Mouse (Mus musculus) kidney, embryonic 14.5 days (tissue): Measurements from ENCODE around the gene Pnmal2. TPM values are rescaled to one million over a fixed set of nuclear protein-coding genes. Genes with fewer than 3 reads are reported as not detected.

Source experiments
- ATAC-seq: fragments of 200-750 bp; cut with Nextera tagmentation; 2 replicates; pipeline ENCODE4 v1.8.0; 2017; ENCODE audit warnings: moderate number of reproducible peaks, mild to moderate bottlenecking, moderate TSS enrichment, moderate library complexity; ENCODE audit not compliant: low FRiP score, low TSS enrichment
- H3K27ac ChIP-seq: fragments of 300-500 bp; sonication (generic); 2 replicates; pipeline ENCODE4 v1.5.1; 2014; ENCODE audit warnings: low read depth, mild to moderate bottlenecking, low read length, moderate library complexity, mixed read lengths
- H3K27me3 ChIP-seq: fragments of 300-500 bp; sonication (generic); 2 replicates; pipeline ENCODE4 v1.6.1; 2014; ENCODE audit warnings: mild to moderate bottlenecking, low read length; ENCODE audit not compliant: control insufficient read depth, insufficient read depth
- H3K36me3 ChIP-seq: fragments of 300-500 bp; sonication (generic); 2 replicates; pipeline ENCODE4 v1.6.1; 2014; ENCODE audit warnings: low read length, mixed read lengths; ENCODE audit not compliant: control insufficient read depth, insufficient read depth
- H3K4me1 ChIP-seq: fragments of 300-500 bp; sonication (generic); 2 replicates; pipeline ENCODE4 v1.6.1; 2014; ENCODE audit warnings: low read length, mixed read lengths; ENCODE audit not compliant: control insufficient read depth, insufficient read depth
- H3K4me2 ChIP-seq: fragments of 300-500 bp; sonication (generic); replicated peaks from 2 replicates; pipeline ENCODE4 v1.6.1; 2014; ENCODE audit warnings: low read depth, mild to moderate bottlenecking, low read length
- H3K4me3 ChIP-seq: fragments of 300-500 bp; sonication (generic); 2 replicates; pipeline ENCODE4 v1.5.1; 2014; ENCODE audit warnings: mild to moderate bottlenecking, low read length
- H3K9ac ChIP-seq: fragments of 300-500 bp; sonication (generic); 2 replicates; pipeline ENCODE4 v1.6.1; 2014; ENCODE audit warnings: low read depth, mild to moderate bottlenecking, low read length, moderate library complexity
- H3K9me3 ChIP-seq: fragments of 300-500 bp; sonication (generic); 2 replicates; pipeline ENCODE4 v1.6.1; 2016; ENCODE audit warnings: low read length; ENCODE audit not compliant: control insufficient read depth
- WGBS: fragments of 180-500 bp; shearing (Covaris S2); extraction: QIAGEN DNeasy Blood & Tissue Kit; methylation state at CpG from one replicate; pipeline ENCODE4 v1.1.7; 2014; 5-methylcytosine and 5-hydroxymethylcytosine counted together
- polyA plus RNA-seq: library from polyadenylated mRNA; unstranded; fragments of >200 nt; fragmentation: Nextera tagmentation; extraction: Ambion mirVana; gene quantifications from 2 replicates; pipeline ENCODE4 v1.2.1, GENCODE M21; 2014

The Pnmal2 gene
- polyA plus RNA-seq, 1 experiment from 2014 or later, result 5.5 TPM

DNA sequence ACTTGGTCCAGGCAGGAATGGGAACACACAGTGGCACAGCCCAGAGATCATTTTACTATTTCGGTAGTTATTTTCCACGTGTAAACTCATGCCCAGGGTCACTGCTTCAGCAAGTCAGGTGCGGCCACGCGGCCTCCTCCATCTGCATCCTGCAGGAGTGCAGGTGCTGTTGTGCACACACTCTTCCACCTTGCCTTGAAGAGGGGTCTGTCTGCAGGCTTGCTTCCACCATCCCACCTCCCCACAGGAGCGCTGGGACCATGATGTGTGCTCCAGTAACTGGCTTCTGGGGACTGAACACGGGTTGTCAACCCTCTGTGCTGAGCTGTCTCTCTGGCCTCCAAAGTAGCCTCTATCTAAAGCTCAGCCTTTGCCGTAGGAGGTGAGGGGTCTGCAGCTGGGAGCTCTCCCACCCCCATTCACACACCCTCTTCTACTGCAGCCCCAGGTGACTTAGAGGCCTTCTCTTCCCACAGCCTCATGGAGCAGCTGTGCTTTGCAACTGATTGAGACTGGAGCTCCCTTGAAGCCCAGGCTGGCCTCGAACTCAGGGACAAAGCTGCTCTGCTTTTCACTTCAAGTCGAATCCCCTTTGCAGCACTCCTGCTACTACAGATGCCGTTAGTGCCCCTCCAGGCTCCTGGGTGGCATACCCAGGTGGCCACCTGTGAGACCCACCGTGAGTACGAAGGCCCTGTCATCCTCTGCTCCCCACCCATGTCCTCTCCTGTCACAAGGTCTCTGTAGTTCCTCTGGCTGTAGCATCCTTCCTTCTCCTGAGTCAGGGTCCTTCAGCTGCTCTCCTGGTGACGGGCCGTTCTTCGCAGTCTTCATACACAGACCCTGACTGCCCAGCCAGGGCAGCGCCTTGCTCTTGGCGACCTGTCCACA, 29.8 kb upstream of the Pnmal2 start:
- 81% methylated on average over 18 of the region's 18 CpGs for WGBS
- peaks cover 51% of the 10 kb centered on the region for H3K36me3 ChIP-seq
- ATAC-seq, result no peak

GRCm38 (mm10) chr7:16915461-16916340, 28.8 kb upstream of the Pnmal2 start:
- ATAC-seq, result no peak

More for the DNA sequence above, 29.8 kb upstream of the Pnmal2 start:
- Histone ChIP-seq H3K27ac (no peak overlapping the region), H3K9ac (no peak overlapping the region), H3K4me1 (peaks cover 11% of the 10 kb centered on the region), H3K4me3 (no peak overlapping the region), H3K4me2 (no peak overlapping the region), H3K9me3 (no peaks in the 10 kb centered on the region), H3K27me3 (no peaks in the 10 kb centered on the region)

DNA sequence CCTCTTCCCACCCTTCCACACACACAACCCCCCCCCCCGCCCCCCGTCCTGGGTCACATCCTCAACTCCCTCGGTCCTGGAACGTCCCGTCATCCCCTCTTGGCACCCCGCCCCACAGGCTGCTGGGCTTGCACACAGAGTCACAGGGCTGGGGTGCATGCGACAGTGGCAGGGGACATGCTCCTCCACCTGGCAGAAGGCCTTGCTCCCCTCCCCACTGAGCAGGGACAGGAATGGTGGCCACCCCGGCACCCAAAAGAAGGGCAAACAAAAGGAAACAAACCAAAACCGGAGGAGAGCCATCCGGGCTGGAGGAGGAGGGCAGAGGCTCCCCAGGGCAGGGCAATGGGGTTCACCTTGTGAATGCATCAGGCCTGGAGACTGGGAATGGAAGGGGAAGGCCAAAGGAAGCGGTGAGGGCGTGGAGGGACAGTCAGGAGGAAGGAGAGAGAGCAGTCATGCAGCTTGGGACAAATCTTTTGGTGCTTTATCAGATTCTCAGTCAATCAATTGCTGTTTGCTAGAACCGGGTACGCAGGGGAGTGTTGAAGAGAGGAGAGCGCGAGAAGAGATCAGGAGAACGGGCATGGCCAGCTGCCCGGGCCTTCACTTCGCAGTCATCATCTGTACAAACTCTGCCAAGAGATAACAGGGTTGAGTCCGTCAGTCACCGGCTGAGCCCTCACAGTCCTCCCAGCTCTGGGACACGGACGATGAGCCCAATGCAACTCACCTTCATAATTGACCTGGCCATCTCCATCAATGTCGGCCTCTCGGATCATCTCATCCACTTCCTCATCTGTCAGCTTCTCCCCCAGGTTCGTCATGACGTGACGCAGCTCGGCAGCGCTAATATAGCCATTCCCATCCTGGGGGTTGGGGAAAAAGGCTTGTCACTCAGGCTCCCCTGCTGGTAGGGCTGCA, 27.9 kb upstream of the Pnmal2 start:
- peaks cover 58% of the 10 kb centered on the region for H3K36me3 ChIP-seq
- H3K4me2 ChIP-seq, result no peak overlapping the region
- no peak for ATAC-seq
- H3K9ac ChIP-seq, result no peak overlapping the region
- H3K9me3 ChIP-seq, result no peaks in the 10 kb centered on the region
- 83% methylated on average over 30 of the region's 30 CpGs for WGBS
- no peaks in the 10 kb centered on the region for H3K27me3 ChIP-seq
- H3K4me1 ChIP-seq, result peaks cover 26% of the 10 kb centered on the region
- H3K27ac ChIP-seq, result no peak overlapping the region
- no peak overlapping the region for H3K4me3 ChIP-seq

More at GRCm38 (mm10) chr7:16915461-16916340, 28.8 kb upstream of the Pnmal2 start:
- H3K4me1 ChIP-seq, result peaks cover 17% of the 10 kb centered on the region
- 93% methylated on average over 32 of the region's 32 CpGs for WGBS
- H3K36me3 ChIP-seq, result peaks cover 57% of the 10 kb centered on the region
- H3K9ac ChIP-seq, result no peak overlapping the region
- no peak overlapping the region for H3K4me3 ChIP-seq
- H3K27ac ChIP-seq, result no peak overlapping the region
- no peaks in the 10 kb centered on the region for H3K9me3 ChIP-seq
- H3K4me2 ChIP-seq, result no peak overlapping the region
- no peaks in the 10 kb centered on the region for H3K27me3 ChIP-seq

DNA sequence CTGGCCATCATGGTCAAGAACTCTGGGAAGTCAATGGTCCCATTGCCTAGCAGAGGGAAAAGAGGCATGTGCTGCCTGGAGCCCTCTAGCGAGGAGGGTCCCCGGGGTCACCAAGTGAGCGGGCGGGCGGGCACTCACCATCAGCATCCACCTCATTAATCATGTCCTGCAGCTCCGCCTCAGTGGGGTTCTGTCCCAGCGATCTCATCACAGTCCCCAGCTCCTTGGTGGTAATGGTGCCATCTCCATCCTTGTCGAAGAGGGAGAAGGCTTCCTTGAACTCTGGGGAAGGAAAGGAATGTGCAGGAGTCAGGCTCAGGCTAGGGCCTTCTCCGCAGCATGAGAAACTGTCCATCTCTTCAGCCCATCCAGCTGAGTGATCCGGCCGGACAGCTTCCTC, 27.0 kb upstream of the Pnmal2 start:
- no peak overlapping the region for H3K9ac ChIP-seq
- ATAC-seq, result no peak
- no peaks in the 10 kb centered on the region for H3K27me3 ChIP-seq
- H3K36me3 ChIP-seq, result peaks cover 58% of the 10 kb centered on the region
- H3K9me3 ChIP-seq, result no peaks in the 10 kb centered on the region
- WGBS, result 55% methylated on average over 11 of the region's 11 CpGs
- peaks cover 34% of the 10 kb centered on the region for H3K4me1 ChIP-seq
- no peak overlapping the region for H3K27ac ChIP-seq
- H3K4me3 ChIP-seq, result no peak overlapping the region
- H3K4me2 ChIP-seq, result no peak overlapping the region

DNA sequence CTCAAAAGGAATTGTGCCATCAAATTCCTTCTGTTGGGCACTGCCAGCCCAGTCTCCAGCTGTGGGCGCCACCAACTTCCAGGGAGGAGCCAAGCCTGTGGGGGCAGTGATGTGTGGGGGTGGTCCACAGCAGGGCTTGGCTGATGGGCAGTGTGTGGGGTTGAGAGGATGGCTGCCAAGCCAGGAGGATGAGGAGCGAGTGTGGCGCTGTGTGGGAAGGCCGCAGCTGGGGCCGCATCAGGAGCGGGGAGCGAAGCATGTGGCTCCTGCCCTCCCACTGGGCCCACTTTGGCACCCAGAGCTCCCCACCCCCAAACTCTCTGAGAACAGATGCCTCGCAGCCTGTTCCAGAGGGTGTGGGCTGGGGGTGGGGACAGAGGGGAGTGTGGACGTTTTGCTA, 26.5 kb upstream of the Pnmal2 start:
- peaks cover 38% of the 10 kb centered on the region for H3K4me1 ChIP-seq
- ATAC-seq, result no peak
- H3K27me3 ChIP-seq, result no peaks in the 10 kb centered on the region
- H3K36me3 ChIP-seq, result peaks cover 58% of the 10 kb centered on the region
- H3K4me3 ChIP-seq, result no peak overlapping the region
- no peak overlapping the region for H3K4me2 ChIP-seq
- H3K9me3 ChIP-seq, result no peaks in the 10 kb centered on the region
- no peak overlapping the region for H3K9ac ChIP-seq
- 84% methylated on average over 9 of the region's 9 CpGs for WGBS
- H3K27ac ChIP-seq, result no peak overlapping the region

DNA sequence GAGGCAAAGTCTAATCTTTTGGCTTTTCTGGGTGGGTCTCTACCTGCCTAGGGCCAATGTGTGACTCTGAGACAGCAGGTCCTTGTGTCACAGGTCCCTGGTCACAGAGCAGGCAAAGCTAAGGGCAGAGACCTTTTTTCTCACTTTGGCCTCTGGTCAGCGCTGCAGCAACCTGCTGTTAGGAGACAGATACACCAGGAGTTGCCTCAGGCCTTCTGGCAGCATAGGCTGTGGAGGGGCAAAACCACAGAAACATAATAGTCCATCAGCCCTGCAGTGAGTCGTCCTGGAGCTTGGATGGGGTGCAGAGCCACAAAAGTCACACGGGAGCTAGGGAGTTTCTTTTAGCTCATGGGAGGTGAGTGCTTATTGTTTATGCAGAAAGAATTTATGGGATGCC, 25.8 kb upstream of the Pnmal2 start:
- Histone ChIP-seq H3K4me2 (no peak overlapping the region), H3K36me3 (peaks cover 58% of the 10 kb centered on the region), H3K9ac (no peak overlapping the region), H3K27ac (no peak overlapping the region), H3K9me3 (no peaks in the 10 kb centered on the region), H3K4me1 (peaks cover 38% of the 10 kb centered on the region), H3K27me3 (no peaks in the 10 kb centered on the region), H3K4me3 (no peak overlapping the region)
- WGBS, result 77% methylated on average over 3 of the region's 3 CpGs
- ATAC-seq, result no peak

- no peak overlapping the region; the same call in 1 of the 2 replicates for H3K4me2 ChIP-seq
- H3K9me3 ChIP-seq, result no peaks in the 10 kb centered on the region
- H3K27me3 ChIP-seq, result no peaks in the 10 kb centered on the region
- no peak for ATAC-seq
- peaks cover 56% of the 10 kb centered on the region for H3K36me3 ChIP-seq
- H3K4me3 ChIP-seq, result no peak overlapping the region
- WGBS, result 78% methylated on average over 13 of the region's 13 CpGs
- no peak overlapping the region for H3K9ac ChIP-seq
- no peak overlapping the region for H3K27ac ChIP-seq
- peaks cover 38% of the 10 kb centered on the region for H3K4me1 ChIP-seq
Observed at GRCm38 (mm10) chr7:16919395-16920149, 24.9 kb upstream of the Pnmal2 start.

GRCm38 (mm10) chr7:16920150-16920579, 24.3 kb upstream of the Pnmal2 start:
- no peak overlapping the region for H3K9ac ChIP-seq
- H3K4me2 ChIP-seq, result no peak overlapping the region; the same call in 1 of the 2 replicates
- H3K36me3 ChIP-seq, result peaks cover 50% of the 10 kb centered on the region
- H3K9me3 ChIP-seq, result no peaks in the 10 kb centered on the region
- no peak overlapping the region for H3K27ac ChIP-seq
- no peak overlapping the region for H3K4me3 ChIP-seq
- peaks cover 38% of the 10 kb centered on the region for H3K4me1 ChIP-seq
- no peak for ATAC-seq
- 77% methylated on average over 7 of the region's 7 CpGs for WGBS
- H3K27me3 ChIP-seq, result no peaks in the 10 kb centered on the region
